Mouse (Mus musculus): ENCODE measurements around the gene Foxn3. TPM values are rescaled to one million over a fixed set of nuclear protein-coding genes. Genes with fewer than 3 reads are reported as not detected.

Gene Foxn3
- polyA plus RNA-seq, 1 experiment: 5.8 TPM

- Histone ChIP-seq H3ac (ENCODE audit: control insufficient read depth, insufficient read length) (no peak overlapping the region), H3K27me3 (ENCODE audit: control insufficient read depth, insufficient read depth, insufficient read length) (no peaks in the 10 kb centered on the region), H3K36me3 (ENCODE audit: control insufficient read depth, insufficient read depth) (no peaks in the 10 kb centered on the region), H3K4me2 (ENCODE audit: low read depth) (no peak overlapping the region), H3K4me3 (no peak overlapping the region), H3K79me2 (ENCODE audit: control insufficient read depth, insufficient read depth) (no peaks in the 10 kb centered on the region)
- TF ChIP-seq POLR2AphosphoS2 (IDR thresholded peaks at IDR 0.05; ENCODE audit: insufficient read length, low read depth) (no peak), E2F4 (IDR thresholded peaks at IDR 0.05; ENCODE audit: insufficient read depth) (no peak), MYOG (IDR thresholded peaks at IDR 0.05; ENCODE audit: control insufficient read depth in 1 of 3, insufficient read depth in 1 of 3, insufficient read length in 2 of 3, low read depth in 2 of 3) (no peak), MAX (IDR thresholded peaks at IDR 0.05; ENCODE audit: low read depth) (no peak), MYOD1 (IDR thresholded peaks at IDR 0.05; ENCODE audit: control insufficient read depth in 1 of 3, insufficient read length in 2 of 3, low read depth in 2 of 3) (no peak), CEBPB (IDR thresholded peaks at IDR 0.05; ENCODE audit: insufficient read depth, poor library complexity, severe bottlenecking) (no peak), USF1 (IDR thresholded peaks at IDR 0.05; ENCODE audit: low read depth) (no peak), TCF3 (IDR thresholded peaks at IDR 0.05; ENCODE audit: insufficient read length, low read depth) (no peak), POLR2A (IDR thresholded peaks at IDR 0.05; ENCODE audit: insufficient read length, low read depth) (no peak), TCF12 (IDR thresholded peaks at IDR 0.05; ENCODE audit: insufficient read depth, poor library complexity, severe bottlenecking) (no peak), SRF (IDR thresholded peaks at IDR 0.05; ENCODE audit: control insufficient read depth, insufficient read length, low read depth) (no peak), REST (IDR thresholded peaks at IDR 0.05; ENCODE audit: insufficient read depth, insufficient read length) (no peak)
These were observed 388.3 kb downstream of the Foxn3 start for GRCm38 (mm10) chr12:99174979-99175621.

- no peaks in the 10 kb centered on the region for H3K79me2 ChIP-seq (ENCODE audit: control insufficient read depth, insufficient read depth)
- no peak overlapping the region for H3K4me2 ChIP-seq (ENCODE audit: low read depth)
- H3K4me3 ChIP-seq: no peak overlapping the region
- H3K27me3 ChIP-seq (ENCODE audit: control insufficient read depth, insufficient read depth, insufficient read length): no peaks in the 10 kb centered on the region
- no peak overlapping the region for H3ac ChIP-seq (ENCODE audit: control insufficient read depth, insufficient read length)
- H3K36me3 ChIP-seq (ENCODE audit: control insufficient read depth, insufficient read depth): no peaks in the 10 kb centered on the region
- TF ChIP-seq SRF (IDR thresholded peaks at IDR 0.05; ENCODE audit: control insufficient read depth, insufficient read length, low read depth) (no peak), POLR2AphosphoS2 (IDR thresholded peaks at IDR 0.05; ENCODE audit: insufficient read length, low read depth) (no peak), USF1 (IDR thresholded peaks at IDR 0.05; ENCODE audit: low read depth) (no peak), E2F4 (IDR thresholded peaks at IDR 0.05; ENCODE audit: insufficient read depth) (no peak), POLR2A (IDR thresholded peaks at IDR 0.05; ENCODE audit: insufficient read length, low read depth) (no peak), MAX (IDR thresholded peaks at IDR 0.05; ENCODE audit: low read depth) (no peak), MYOG (IDR thresholded peaks at IDR 0.05; ENCODE audit: control insufficient read depth in 1 of 3, insufficient read depth in 1 of 3, insufficient read length in 2 of 3, low read depth in 2 of 3) (no peak), REST (IDR thresholded peaks at IDR 0.05; ENCODE audit: insufficient read depth, insufficient read length) (no peak), MYOD1 (IDR thresholded peaks at IDR 0.05; ENCODE audit: control insufficient read depth in 1 of 3, insufficient read length in 2 of 3, low read depth in 2 of 3) (no peak), TCF12 (IDR thresholded peaks at IDR 0.05; ENCODE audit: insufficient read depth, poor library complexity, severe bottlenecking) (no peak), TCF3 (IDR thresholded peaks at IDR 0.05; ENCODE audit: insufficient read length, low read depth) (no peak)
These were observed 391.2 kb downstream of the Foxn3 start for GRCm38 (mm10) chr12:99172170-99172569.

- no peaks in the 10 kb centered on the region for H3K36me3 ChIP-seq (ENCODE audit: control insufficient read depth, insufficient read depth)
- no peaks in the 10 kb centered on the region for H3K79me2 ChIP-seq (ENCODE audit: control insufficient read depth, insufficient read depth)
- no peaks in the 10 kb centered on the region for H3K27me3 ChIP-seq (ENCODE audit: control insufficient read depth, insufficient read depth, insufficient read length)
- TF ChIP-seq TCF3 (IDR thresholded peaks at IDR 0.05; ENCODE audit: insufficient read length, low read depth): no peak
- no peak for TF ChIP-seq CEBPB (IDR thresholded peaks at IDR 0.05; ENCODE audit: insufficient read depth, poor library complexity, severe bottlenecking)
- no peak for TF ChIP-seq MAX (IDR thresholded peaks at IDR 0.05; ENCODE audit: low read depth)
- TF ChIP-seq MYOD1 (IDR thresholded peaks at IDR 0.05; ENCODE audit: control insufficient read depth in 1 of 3, insufficient read length in 2 of 3, low read depth in 2 of 3): no peak
- no peak for TF ChIP-seq SRF (IDR thresholded peaks at IDR 0.05; ENCODE audit: control insufficient read depth, insufficient read length, low read depth)
- TF ChIP-seq POLR2A (IDR thresholded peaks at IDR 0.05; ENCODE audit: insufficient read length, low read depth): no peak
- TF ChIP-seq REST (IDR thresholded peaks at IDR 0.05; ENCODE audit: insufficient read depth, insufficient read length): no peak
- TF ChIP-seq E2F4 (IDR thresholded peaks at IDR 0.05; ENCODE audit: insufficient read depth): no peak
- no peak for TF ChIP-seq TCF12 (IDR thresholded peaks at IDR 0.05; ENCODE audit: insufficient read depth, poor library complexity, severe bottlenecking)
- TF ChIP-seq USF1 (IDR thresholded peaks at IDR 0.05; ENCODE audit: low read depth): no peak
- TF ChIP-seq POLR2AphosphoS2 (IDR thresholded peaks at IDR 0.05; ENCODE audit: insufficient read length, low read depth): no peak
- TF ChIP-seq MYOG (IDR thresholded peaks at IDR 0.05; ENCODE audit: control insufficient read depth in 1 of 3, insufficient read depth in 1 of 3, insufficient read length in 2 of 3, low read depth in 2 of 3): no peak
- no peak overlapping the region for H3ac ChIP-seq (ENCODE audit: control insufficient read depth, insufficient read length)
- H3K4me2 ChIP-seq (ENCODE audit: low read depth): no peak overlapping the region
- no peak overlapping the region for H3K4me3 ChIP-seq
These were observed 393.5 kb downstream of the Foxn3 start for GRCm38 (mm10) chr12:99169925-99170324.

DNA sequence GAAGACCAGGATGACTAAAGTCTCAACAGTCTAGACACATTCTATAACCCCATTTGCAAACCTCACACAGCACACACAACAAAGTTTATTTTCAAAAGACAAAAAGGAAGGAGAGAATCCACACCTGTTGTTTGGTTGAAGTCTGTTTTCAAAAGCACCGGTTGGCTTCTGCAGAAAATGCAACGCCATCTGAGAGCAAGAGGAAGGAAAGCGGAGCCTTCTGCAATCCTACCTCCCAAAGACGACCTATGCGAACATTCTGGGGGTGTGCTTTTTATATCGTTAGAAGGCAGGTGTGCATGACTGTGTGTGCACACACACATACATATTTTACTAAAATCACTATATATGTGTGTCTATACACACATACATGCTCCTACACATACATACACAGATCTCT lies 397.3 kb downstream of the Foxn3 start:
- Histone ChIP-seq H3K36me3 (ENCODE audit: control insufficient read depth, insufficient read depth) (no peaks in the 10 kb centered on the region), H3K4me3 (no peak overlapping the region)

DNA sequence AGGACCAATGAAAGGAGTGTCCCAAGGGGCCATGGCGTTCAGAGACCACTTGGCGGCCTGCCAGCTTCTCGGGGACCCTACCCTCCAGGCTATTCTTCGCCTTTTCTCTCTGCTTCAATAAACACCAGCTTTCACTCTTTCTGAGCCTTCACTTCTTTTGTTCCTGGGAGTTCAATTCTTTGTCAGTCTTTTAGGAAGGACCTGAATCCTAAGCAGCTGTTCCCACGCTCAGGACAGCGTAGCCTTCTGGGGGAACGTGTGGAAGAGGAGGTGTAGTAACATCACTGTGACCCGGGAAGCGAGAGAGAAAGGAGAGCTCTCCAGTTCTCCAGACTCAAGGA lies 400.1 kb downstream of the Foxn3 start:
- Histone ChIP-seq H3K27me3 (ENCODE audit: control insufficient read depth, insufficient read depth, insufficient read length) (no peaks in the 10 kb centered on the region), H3ac (ENCODE audit: control insufficient read depth, insufficient read length) (no peak overlapping the region), H3K36me3 (ENCODE audit: control insufficient read depth, insufficient read depth) (no peaks in the 10 kb centered on the region), H3K79me2 (ENCODE audit: control insufficient read depth, insufficient read depth) (no peaks in the 10 kb centered on the region), H3K4me2 (ENCODE audit: low read depth) (no peak overlapping the region), H3K4me3 (no peak overlapping the region)
- TF ChIP-seq CEBPB (IDR thresholded peaks at IDR 0.05; ENCODE audit: insufficient read depth, poor library complexity, severe bottlenecking) (no peak), TCF12 (IDR thresholded peaks at IDR 0.05; ENCODE audit: insufficient read depth, poor library complexity, severe bottlenecking) (no peak), POLR2A (IDR thresholded peaks at IDR 0.05; ENCODE audit: insufficient read length, low read depth) (no peak), SRF (IDR thresholded peaks at IDR 0.05; ENCODE audit: control insufficient read depth, insufficient read length, low read depth) (no peak), MYOG (IDR thresholded peaks at IDR 0.05; ENCODE audit: control insufficient read depth in 1 of 3, insufficient read depth in 1 of 3, insufficient read length in 2 of 3, low read depth in 2 of 3) (no peak), USF1 (IDR thresholded peaks at IDR 0.05; ENCODE audit: low read depth) (no peak), POLR2AphosphoS2 (IDR thresholded peaks at IDR 0.05; ENCODE audit: insufficient read length, low read depth) (no peak), MAX (IDR thresholded peaks at IDR 0.05; ENCODE audit: low read depth) (no peak), E2F4 (IDR thresholded peaks at IDR 0.05; ENCODE audit: insufficient read depth) (no peak), MYOD1 (IDR thresholded peaks at IDR 0.05; ENCODE audit: control insufficient read depth in 1 of 3, insufficient read length in 2 of 3, low read depth in 2 of 3) (no peak), REST (IDR thresholded peaks at IDR 0.05; ENCODE audit: insufficient read depth, insufficient read length) (no peak), TCF3 (IDR thresholded peaks at IDR 0.05; ENCODE audit: insufficient read length, low read depth) (no peak)

More for the DNA sequence above, 397.3 kb downstream of the Foxn3 start:
- no peak overlapping the region for H3ac ChIP-seq (ENCODE audit: control insufficient read depth, insufficient read length)
- no peak overlapping the region for H3K4me2 ChIP-seq (ENCODE audit: low read depth)
- TF ChIP-seq TCF12 (IDR thresholded peaks at IDR 0.05; ENCODE audit: insufficient read depth, poor library complexity, severe bottlenecking): no peak
- H3K27me3 ChIP-seq (ENCODE audit: control insufficient read depth, insufficient read depth, insufficient read length): no peaks in the 10 kb centered on the region
- H3K79me2 ChIP-seq (ENCODE audit: control insufficient read depth, insufficient read depth): no peaks in the 10 kb centered on the region

All from myocyte (in vitro differentiated cells).